Mouse (Mus musculus) brain, embryonic 18.5 days (tissue): ENCODE data around the gene Epn1.
"Not testable (repeated sequence)": the region's sequence is repeated elsewhere in the genome, so short reads cannot be mapped to it uniquely, and the experiment has no call there.

ENCODE experiments used
- DNase-seq: peaks from one replicate; pipeline ENCODE4 v3.0.0-alpha.2; 2012; ENCODE audit warnings: low read depth, low spot score

The Epn1 gene

GRCm38 (mm10) chr7:5058631-5059030 lies 21.4 kb upstream of the Epn1 start:
- no peak for DNase-seq

- no peak for DNase-seq
These were observed 20.6 kb upstream of the Epn1 start for GRCm38 (mm10) chr7:5059421-5059820.

- DNase-seq: no peak
These were observed 19.8 kb upstream of the Epn1 start for GRCm38 (mm10) chr7:5060239-5060731.

- DNase-seq: peak; percentile 97
These were observed 18.9 kb upstream of the Epn1 start for GRCm38 (mm10) chr7:5060944-5061773.

- peak; percentile 84 for DNase-seq
These were observed 18.2 kb upstream of the Epn1 start, which contains the start of gene U2af2 for GRCm38 (mm10) chr7:5061774-5062359. TSS of gene U2af2 (plus strand) at chr7:5062143.

- peak; percentile 61 for DNase-seq
These were observed 17.6 kb upstream of the Epn1 start for GRCm38 (mm10) chr7:5062360-5063001.

GRCm38 (mm10) chr7:5064886-5065285 lies 15.1 kb upstream of the Epn1 start:
- no peak for DNase-seq

GRCm38 (mm10) chr7:5073586-5073985 lies 6.4 kb upstream of the Epn1 start:
- DNase-seq: no peak

- no peak for DNase-seq
These were observed 5.1 kb upstream of the Epn1 start for GRCm38 (mm10) chr7:5074984-5075383.

GRCm38 (mm10) chr7:5076931-5077330 lies 3.1 kb upstream of the Epn1 start:
- DNase-seq: no peak

- not testable (repeated sequence) for DNase-seq
These were observed 548 bp upstream of the Epn1 start for GRCm38 (mm10) chr7:5079365-5080009.

- no peak for DNase-seq
These were observed 780 bp downstream of the Epn1 start for GRCm38 (mm10) chr7:5080815-5081214.

- no peak for DNase-seq
These were observed 1.2 kb downstream of the Epn1 start for GRCm38 (mm10) chr7:5081241-5081640.

GRCm38 (mm10) chr7:5081939-5082338 lies 1.9 kb downstream of the Epn1 start:
- DNase-seq: no peak

- DNase-seq: no peak
These were observed 3.5 kb downstream of the Epn1 start for GRCm38 (mm10) chr7:5083325-5084105.

GRCm38 (mm10) chr7:5085512-5085911 lies 5.5 kb downstream of the Epn1 start:
- DNase-seq: no peak

GRCm38 (mm10) chr7:5086921-5087440 lies 6.9 kb downstream of the Epn1 start:
- DNase-seq: no peak

- no peak for DNase-seq
These were observed 7.9 kb downstream of the Epn1 start for GRCm38 (mm10) chr7:5087886-5088285.

GRCm38 (mm10) chr7:5089853-5090252 lies 9.8 kb downstream of the Epn1 start:
- DNase-seq: no peak

- no peak for DNase-seq
These were observed 11.1 kb downstream of the Epn1 start for GRCm38 (mm10) chr7:5091008-5091728.
